Mouse (Mus musculus) forebrain, embryonic 16.5 days (tissue): ENCODE measurements around the gene Samd4b. TPM values are rescaled to one million over a fixed set of nuclear protein-coding genes. Genes with fewer than 3 reads are reported as not detected.

Source experiments
- ATAC-seq: fragments of 200-750 bp; cut with Nextera tagmentation; 2 replicates; pipeline ENCODE4 v1.8.0; 2017; ENCODE audit warnings: mild to moderate bottlenecking, moderate library complexity
- H3K27ac ChIP-seq: fragments of 300-500 bp; sonication (generic); 2 replicates; pipeline ENCODE4 v1.5.1; 2014; ENCODE audit warnings: low read length, control low read depth
- H3K27me3 ChIP-seq: fragments of 300-500 bp; sonication (generic); replicated peaks from 2 replicates; pipeline ENCODE4 v1.6.1; 2014; ENCODE audit warnings: low read length; ENCODE audit not compliant: control insufficient read depth, insufficient read depth
- H3K36me3 ChIP-seq: fragments of 300-500 bp; sonication (generic); 2 replicates; pipeline ENCODE4 v1.6.1; 2014; ENCODE audit not compliant: control insufficient read depth, insufficient read depth
- H3K4me1 ChIP-seq: fragments of 300-500 bp; sonication (generic); replicated peaks from 2 replicates; pipeline ENCODE4 v1.6.1; 2014; ENCODE audit warnings: low read length; ENCODE audit not compliant: control insufficient read depth, insufficient read depth
- H3K4me2 ChIP-seq: fragments of 300-500 bp; sonication (generic); 2 replicates; pipeline ENCODE4 v1.6.1; 2014; ENCODE audit warnings: mild to moderate bottlenecking, low read length, control low read depth
- H3K4me3 ChIP-seq: fragments of 300-500 bp; sonication (generic); replicated peaks from 2 replicates; pipeline ENCODE4 v1.5.1; 2014; ENCODE audit warnings: mild to moderate bottlenecking, low read length, control low read depth
- H3K9ac ChIP-seq: fragments of 300-500 bp; sonication (generic); replicated peaks from 2 replicates; pipeline ENCODE4 v1.6.1; 2014; ENCODE audit warnings: low read depth, low read length, control low read depth
- H3K9me3 ChIP-seq: fragments of 300-500 bp; sonication (generic); 2 replicates; pipeline ENCODE4 v1.6.1; 2016; ENCODE audit warnings: low read length; ENCODE audit not compliant: control insufficient read depth
- whole genome bisulfite sequencing: fragments of 180-500 bp; shearing (Covaris S2); extraction: QIAGEN DNeasy Blood & Tissue Kit; methylation state at CpG from one replicate; pipeline ENCODE4 v1.1.7; 2014; 5-methylcytosine and 5-hydroxymethylcytosine counted together
- polyA plus RNA-seq: library from polyadenylated mRNA; unstranded; fragments of >200 nt; fragmentation: Nextera tagmentation; extraction: Ambion mirVana; gene quantifications from 2 replicates; pipeline ENCODE4 v1.2.1, GENCODE M21; 2015

Gene Samd4b
- polyA plus RNA-seq, 1 experiment from 2014 or later = 25.3 TPM

- WGBS = 95% methylated on average over 2 of the region's 2 CpGs
- no peaks in the 10 kb centered on the region for H3K27me3 ChIP-seq
- H3K9ac ChIP-seq = no peak overlapping the region
- no peak overlapping the region for H3K27ac ChIP-seq
- H3K4me3 ChIP-seq = no peak overlapping the region
- ATAC-seq = no peak
- H3K9me3 ChIP-seq = no peaks in the 10 kb centered on the region
- H3K36me3 ChIP-seq = peaks cover 8% of the 10 kb centered on the region; the same call in 1 of the 2 replicates
- H3K4me1 ChIP-seq = no peaks in the 10 kb centered on the region
- no peak overlapping the region for H3K4me2 ChIP-seq
Measured at GRCm38 (mm10) chr7:28419416-28419815, 178.5 kb downstream of the Samd4b start.

- no peaks in the 10 kb centered on the region for H3K9me3 ChIP-seq
- no peaks in the 10 kb centered on the region for H3K4me1 ChIP-seq
- no peak overlapping the region for H3K4me3 ChIP-seq
- peaks cover 14% of the 10 kb centered on the region for H3K36me3 ChIP-seq
- no peak overlapping the region for H3K9ac ChIP-seq
- ATAC-seq = no peak; the same call in 1 of the 2 replicates
- no peak overlapping the region for H3K27ac ChIP-seq
- 68% methylated on average over 8 of the region's 8 CpGs for WGBS
- no peak overlapping the region for H3K4me2 ChIP-seq
- no peaks in the 10 kb centered on the region for H3K27me3 ChIP-seq
Measured at GRCm38 (mm10) chr7:28418096-28418670, 179.8 kb downstream of the Samd4b start.

GRCm38 (mm10) chr7:28417368-28417767 is 180.6 kb downstream of the Samd4b start:
- no peaks in the 10 kb centered on the region for H3K27me3 ChIP-seq
- ATAC-seq = no peak
- peaks cover 14% of the 10 kb centered on the region for H3K36me3 ChIP-seq
- H3K4me2 ChIP-seq = no peak overlapping the region
- H3K4me1 ChIP-seq = no peaks in the 10 kb centered on the region
- no peak overlapping the region for H3K27ac ChIP-seq
- H3K4me3 ChIP-seq = no peak overlapping the region
- H3K9ac ChIP-seq = no peak overlapping the region
- H3K9me3 ChIP-seq = no peaks in the 10 kb centered on the region

DNA sequence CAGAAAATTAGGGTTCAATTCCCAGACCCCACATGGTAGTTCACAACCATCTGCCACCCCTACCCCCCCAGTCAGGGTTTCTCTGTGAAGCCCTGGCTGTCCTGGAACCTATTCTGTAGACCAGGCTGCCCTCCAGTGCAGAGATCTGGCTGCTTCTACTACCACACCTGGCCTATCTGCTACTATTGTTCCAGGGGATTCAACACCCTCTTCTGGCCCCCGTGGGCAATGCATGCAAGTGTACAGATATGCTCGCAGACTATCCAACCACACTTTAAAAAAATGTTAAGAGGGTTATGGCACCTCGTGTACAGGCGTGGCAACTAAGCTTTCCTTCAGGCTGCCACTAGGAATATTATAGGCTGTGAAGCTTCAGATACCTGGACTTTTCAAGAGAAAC is 185.1 kb downstream of the Samd4b start:
- H3K36me3 ChIP-seq = peaks cover 19% of the 10 kb centered on the region
- H3K27ac ChIP-seq = no peak overlapping the region
- no peak overlapping the region for H3K4me2 ChIP-seq
- H3K4me3 ChIP-seq = no peak overlapping the region
- no peaks in the 10 kb centered on the region for H3K9me3 ChIP-seq
- no peaks in the 10 kb centered on the region for H3K27me3 ChIP-seq
- no peak overlapping the region for H3K9ac ChIP-seq
- ATAC-seq = no peak
- no peaks in the 10 kb centered on the region for H3K4me1 ChIP-seq
- 88% methylated on average over 4 of the region's 4 CpGs for WGBS

GRCm38 (mm10) chr7:28410841-28411475 is 187.0 kb downstream of the Samd4b start:
- no peak for ATAC-seq
- no peak overlapping the region for H3K9ac ChIP-seq
- no peaks in the 10 kb centered on the region for H3K9me3 ChIP-seq
- H3K27me3 ChIP-seq = no peaks in the 10 kb centered on the region
- peaks cover 30% of the 10 kb centered on the region for H3K36me3 ChIP-seq
- H3K4me2 ChIP-seq = no peak overlapping the region
- H3K4me1 ChIP-seq = no peaks in the 10 kb centered on the region
- WGBS = 86% methylated on average over 3 of the region's 3 CpGs
- no peak overlapping the region for H3K27ac ChIP-seq
- no peak overlapping the region for H3K4me3 ChIP-seq

- 82% methylated on average over 3 of the region's 3 CpGs for WGBS
- no peaks in the 10 kb centered on the region for H3K9me3 ChIP-seq
- no peak overlapping the region for H3K4me2 ChIP-seq
- H3K9ac ChIP-seq = no peak overlapping the region
- no peak for ATAC-seq
- H3K4me3 ChIP-seq = no peak overlapping the region
- no peaks in the 10 kb centered on the region for H3K27me3 ChIP-seq
- H3K27ac ChIP-seq = no peak overlapping the region
- peaks cover 65% of the 10 kb centered on the region for H3K36me3 ChIP-seq
- H3K4me1 ChIP-seq = no peaks in the 10 kb centered on the region
Measured at GRCm38 (mm10) chr7:28401942-28402341, 196.0 kb downstream of the Samd4b start.

DNA sequence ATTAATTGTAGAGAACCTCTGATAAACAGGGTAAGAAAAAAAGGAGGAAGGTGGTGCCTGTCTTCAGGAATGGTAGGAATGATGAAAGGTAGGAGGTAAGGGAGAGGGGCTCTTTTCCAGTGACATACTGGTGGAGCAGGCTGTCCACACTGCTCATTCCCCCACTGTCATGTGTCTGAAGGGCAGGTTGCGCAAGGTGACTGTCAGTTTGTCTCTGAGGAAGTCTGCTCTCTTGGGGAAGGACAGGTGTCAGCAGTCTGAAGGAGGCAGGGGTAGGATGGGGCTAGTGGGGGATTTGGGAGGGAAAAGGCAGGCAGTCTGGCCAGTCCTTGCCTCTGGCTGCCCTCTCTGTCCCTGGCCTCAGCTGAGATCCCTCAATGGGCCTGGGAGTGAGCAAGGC is 196.9 kb downstream of the Samd4b start:
- no peak overlapping the region for H3K27ac ChIP-seq
- no peaks in the 10 kb centered on the region for H3K9me3 ChIP-seq
- peaks cover 57% of the 10 kb centered on the region for H3K36me3 ChIP-seq
- no peaks in the 10 kb centered on the region for H3K4me1 ChIP-seq
- no peak overlapping the region for H3K9ac ChIP-seq
- no peak overlapping the region for H3K4me2 ChIP-seq
- 100% methylated on average over 1 of the region's 1 CpGs for WGBS
- no peak overlapping the region for H3K4me3 ChIP-seq
- H3K27me3 ChIP-seq = no peaks in the 10 kb centered on the region
- no peak for ATAC-seq

GRCm38 (mm10) chr7:28398696-28399340 is 199.1 kb downstream of the Samd4b start:
- H3K27me3 ChIP-seq = no peaks in the 10 kb centered on the region
- peaks cover 41% of the 10 kb centered on the region for H3K36me3 ChIP-seq
- H3K4me2 ChIP-seq = no peak overlapping the region
- 85% methylated on average over 10 of the region's 10 CpGs for WGBS
- peaks cover 2% of the 10 kb centered on the region for H3K4me1 ChIP-seq
- H3K27ac ChIP-seq = no peak overlapping the region
- no peak for ATAC-seq
- no peaks in the 10 kb centered on the region for H3K9me3 ChIP-seq
- no peak overlapping the region for H3K4me3 ChIP-seq
- no peak overlapping the region for H3K9ac ChIP-seq

- WGBS = 60% methylated on average over 3 of the region's 3 CpGs
- Histone ChIP-seq H3K27me3 (no peaks in the 10 kb centered on the region), H3K4me3 (no peak overlapping the region), H3K36me3 (peaks cover 35% of the 10 kb centered on the region), H3K9ac (no peak overlapping the region), H3K4me1 (peaks cover 9% of the 10 kb centered on the region), H3K4me2 (no peak overlapping the region), H3K9me3 (no peaks in the 10 kb centered on the region), H3K27ac (no peak overlapping the region)
- no peak for ATAC-seq
Measured at GRCm38 (mm10) chr7:28398000-28398399, 199.9 kb downstream of the Samd4b start.
